Mouse (Mus musculus) gastrocnemius, postnatal 14 days (tissue): Measurements from ENCODE around the gene Sptlc3. TPM values are rescaled to one million over a fixed set of nuclear protein-coding genes. Genes with fewer than 3 reads are reported as not detected.
A peak's percentile ranks its signal among the peaks of the same experiment; 100 is the strongest.

Experiments used
- DNase-seq: peaks from one replicate; pipeline ENCODE4 v3.0.0; 2021; ENCODE audit warnings: mixed read lengths
- intact Hi-C: fragments of 180-260 bp; cut with DNase I; formaldehyde crosslinking; loops from one replicate; pipeline ENCODE4 v1.15.1; 2025; ENCODE audit warnings: low total_unique reads
- long read RNA-seq, 2 experiments: library from polyadenylated mRNA; stranded (forward); transcript quantifications; one replicate each; pipeline ENCODE4 v2.0.0; 2021
- total RNA-seq, 2 experiments: library from RNA; stranded (reverse); gene quantifications; 2 replicates each; pipeline ENCODE4 v1.2.3; 2021

Sptlc3 gene
- not detected for total RNA-seq
- long read RNA-seq, experiment 1, result 0 reads
- long read RNA-seq, experiment 2, result 0 reads

DNA sequence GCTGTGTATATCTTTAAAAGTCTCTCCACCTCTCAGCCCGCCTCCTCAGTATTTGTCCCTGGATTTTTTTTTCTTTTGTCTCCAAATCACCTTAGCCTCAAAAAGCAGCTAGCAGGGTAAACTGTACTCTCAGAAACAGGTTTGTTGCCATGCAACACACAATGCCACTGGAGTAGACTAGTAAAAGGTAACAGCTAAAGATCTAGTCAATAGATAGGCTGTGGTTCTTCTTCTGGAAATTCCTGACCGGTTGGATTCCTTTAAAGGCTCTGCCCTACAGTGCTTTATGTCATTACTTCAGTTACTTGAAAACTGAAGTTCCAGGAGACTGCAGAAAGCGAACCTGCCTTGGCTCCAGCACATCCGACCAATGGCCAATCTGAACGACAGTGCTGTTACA is at the start of gene Sptlc3:
TSS of gene Sptlc3 (plus strand) at position 78 of the 400 bp plus-strand sequence.
- intact Hi-C loops, result no loop called here
- DNase-seq, result no peak

GRCm38 (mm10) chr2:139467726-139468125 is 26.0 kb upstream of the Sptlc3 start:
- intact Hi-C loops, result no loop called here
- DNase-seq, result no peak

DNA sequence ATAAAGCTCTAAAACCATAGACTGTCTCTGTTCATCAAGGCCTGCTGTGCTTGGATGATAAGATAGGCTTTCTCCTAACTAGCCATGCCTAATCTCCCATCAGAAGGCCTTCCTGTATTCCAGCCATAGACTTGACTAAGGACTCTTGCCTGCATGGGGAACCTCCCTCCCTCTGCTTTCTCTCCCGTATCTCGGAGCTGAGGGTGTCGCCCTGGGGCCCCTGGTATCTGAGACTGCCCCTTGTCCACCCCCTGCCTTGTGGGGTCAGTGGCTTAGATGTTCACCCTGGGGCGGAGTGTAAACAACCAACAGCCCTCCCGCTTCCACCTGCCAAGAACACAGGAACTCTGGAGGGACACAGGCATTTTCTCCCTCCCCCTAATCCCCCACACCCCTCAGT is 5.0 kb upstream of the Sptlc3 start:
- intact Hi-C loops, result no loop called here
- no peak for DNase-seq

DNA sequence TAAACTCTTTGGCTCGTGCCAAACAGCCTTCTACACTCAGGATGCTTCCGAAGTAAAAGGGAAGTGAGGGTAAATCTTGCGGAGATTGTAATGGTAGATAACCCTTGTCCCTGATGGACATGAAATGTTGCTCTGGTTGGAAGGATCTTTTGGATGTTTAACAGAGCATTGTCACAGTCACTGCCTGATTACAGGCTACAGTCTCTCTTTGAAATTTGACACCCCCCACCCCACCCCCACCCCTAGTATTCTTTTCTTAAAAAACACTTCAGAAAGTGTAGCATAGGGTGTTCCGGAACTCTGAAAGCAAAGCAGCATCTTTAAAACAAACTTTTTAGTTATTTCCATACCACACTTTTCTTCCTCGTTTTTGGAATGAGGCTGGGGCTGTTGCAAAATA is 916 bp downstream of the Sptlc3 start:
- DNase-seq, result no peak
- intact Hi-C loops, result no loop called here

GRCm38 (mm10) chr2:139561966-139562505 is 68.3 kb downstream of the Sptlc3 start:
- intact Hi-C loops, result no loop called here
- no peak for DNase-seq

GRCm38 (mm10) chr2:139579280-139579679 is 85.6 kb downstream of the Sptlc3 start:
- intact Hi-C loops, result loop anchor here (5.0 kb wide), 1 partner anchor 197 kb away; no protein-coding TSS in a partner anchor

GRCm38 (mm10) chr2:139582766-139583165 is 89.1 kb downstream of the Sptlc3 start:
- DNase-seq, result no peak
- intact Hi-C loops, result no loop called here

More at GRCm38 (mm10) chr2:139579280-139579679, 85.6 kb downstream of the Sptlc3 start:
- no peak for DNase-seq

DNA sequence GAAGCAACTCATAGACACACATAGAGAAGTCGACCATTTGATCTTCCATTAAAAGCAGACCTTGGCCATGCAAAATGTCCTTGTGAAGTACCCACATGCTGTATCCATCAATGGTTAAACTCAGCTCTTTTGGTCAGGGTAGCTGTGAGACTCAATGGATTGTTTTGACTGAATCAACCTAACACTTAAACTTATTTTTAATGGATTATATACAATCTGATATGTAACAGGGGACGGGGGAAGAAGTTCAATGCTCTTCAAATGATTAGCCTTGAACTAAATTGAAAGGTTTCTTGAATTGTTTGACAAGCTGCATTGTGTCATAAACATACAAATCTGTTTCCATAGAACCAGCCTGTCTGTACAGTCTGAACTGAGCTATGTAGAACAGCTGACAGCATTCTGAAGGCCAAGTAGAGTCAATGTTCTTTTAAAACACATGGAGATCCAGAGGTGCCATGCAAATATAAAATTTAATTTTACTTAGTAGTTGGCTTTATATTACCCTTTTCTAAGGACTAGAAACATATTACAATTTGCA is 94.0 kb downstream of the Sptlc3 start:
- intact Hi-C loops, result no loop called here
- DNase-seq, result no peak

GRCm38 (mm10) chr2:139589905-139590304 is 96.2 kb downstream of the Sptlc3 start:
- intact Hi-C loops, result loop anchor here (5.0 kb wide), 1 partner anchor 132 kb away; no protein-coding TSS in a partner anchor
- peak; percentile 42 for DNase-seq

- intact Hi-C loops, result loop anchor here (5.0 kb wide), 1 partner anchor 131 kb away; no protein-coding TSS in a partner anchor
- no peak for DNase-seq
Measured at GRCm38 (mm10) chr2:139590888-139591698, 97.4 kb downstream of the Sptlc3 start.

DNA sequence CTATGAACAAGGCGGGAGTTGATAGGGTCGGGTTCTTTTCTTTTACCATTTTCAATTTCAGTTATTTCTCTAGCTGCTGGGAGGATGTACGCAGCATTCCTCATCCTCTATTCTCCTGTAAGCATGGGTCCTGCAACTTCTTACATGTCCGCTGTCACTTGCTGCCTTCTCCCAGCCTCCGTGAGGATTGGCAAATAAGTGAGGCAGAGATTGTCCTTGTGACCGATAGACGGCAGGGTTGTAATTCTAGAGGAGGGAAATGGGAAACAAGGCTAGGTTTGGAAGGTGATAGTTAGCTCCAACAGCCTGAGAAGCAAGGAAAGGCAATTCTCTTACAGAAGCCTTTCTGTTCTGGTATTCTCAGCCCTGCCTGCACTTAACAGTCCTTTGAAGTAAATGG is 98.4 kb downstream of the Sptlc3 start:
- no peak for DNase-seq
- intact Hi-C loops, result loop anchor here (5.0 kb wide), 1 partner anchor 130 kb away; no protein-coding TSS in a partner anchor

DNA sequence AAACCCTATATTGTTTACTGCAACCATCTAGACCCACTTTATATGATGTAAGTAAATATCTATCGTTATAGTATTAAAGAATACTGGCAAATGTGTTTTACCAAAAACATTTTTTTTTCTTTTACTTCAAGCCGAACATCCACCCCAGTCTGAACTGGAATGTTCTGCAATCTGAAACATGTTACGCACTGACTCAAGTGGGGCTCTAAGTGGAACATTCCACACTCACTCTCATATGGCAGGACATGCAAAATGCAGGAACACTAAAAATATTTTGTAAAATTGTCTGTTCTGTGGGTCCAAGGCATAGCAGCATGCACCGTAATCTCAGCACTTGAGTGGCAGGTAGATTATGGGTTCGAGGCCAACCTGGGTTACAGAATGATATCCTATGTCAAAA is 103.5 kb downstream of the Sptlc3 start:
- intact Hi-C loops, result no loop called here
- DNase-seq, result no peak

GRCm38 (mm10) chr2:139601543-139602194 is 108.0 kb downstream of the Sptlc3 start:
- intact Hi-C loops, result no loop called here
- DNase-seq, result no peak

DNA sequence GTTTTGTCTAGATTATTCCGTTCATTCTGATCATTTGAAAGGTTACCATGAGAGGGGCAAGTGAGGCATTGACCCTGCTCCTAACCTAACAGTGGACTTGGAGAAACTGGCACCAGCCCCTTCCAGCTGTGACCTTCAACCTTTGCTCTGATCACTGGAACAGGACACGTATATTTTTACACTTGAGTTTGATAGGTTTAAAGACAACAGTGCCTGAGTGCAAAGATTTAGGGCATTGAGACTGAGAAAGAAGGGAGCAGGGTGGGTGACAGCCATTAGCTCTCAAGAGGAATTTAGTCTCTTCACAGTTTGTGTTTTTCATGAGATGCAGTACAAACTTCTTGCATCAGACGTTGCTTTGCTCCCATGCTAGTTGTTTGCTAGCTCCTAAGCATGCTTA is 114.5 kb downstream of the Sptlc3 start:
- DNase-seq, result no peak
- intact Hi-C loops, result no loop called here

GRCm38 (mm10) chr2:139608810-139609209 is 115.1 kb downstream of the Sptlc3 start:
- intact Hi-C loops, result no loop called here
- DNase-seq, result no peak

- no peak for DNase-seq
- intact Hi-C loops, result no loop called here
Measured at GRCm38 (mm10) chr2:139609231-139609630, 115.5 kb downstream of the Sptlc3 start.

DNA sequence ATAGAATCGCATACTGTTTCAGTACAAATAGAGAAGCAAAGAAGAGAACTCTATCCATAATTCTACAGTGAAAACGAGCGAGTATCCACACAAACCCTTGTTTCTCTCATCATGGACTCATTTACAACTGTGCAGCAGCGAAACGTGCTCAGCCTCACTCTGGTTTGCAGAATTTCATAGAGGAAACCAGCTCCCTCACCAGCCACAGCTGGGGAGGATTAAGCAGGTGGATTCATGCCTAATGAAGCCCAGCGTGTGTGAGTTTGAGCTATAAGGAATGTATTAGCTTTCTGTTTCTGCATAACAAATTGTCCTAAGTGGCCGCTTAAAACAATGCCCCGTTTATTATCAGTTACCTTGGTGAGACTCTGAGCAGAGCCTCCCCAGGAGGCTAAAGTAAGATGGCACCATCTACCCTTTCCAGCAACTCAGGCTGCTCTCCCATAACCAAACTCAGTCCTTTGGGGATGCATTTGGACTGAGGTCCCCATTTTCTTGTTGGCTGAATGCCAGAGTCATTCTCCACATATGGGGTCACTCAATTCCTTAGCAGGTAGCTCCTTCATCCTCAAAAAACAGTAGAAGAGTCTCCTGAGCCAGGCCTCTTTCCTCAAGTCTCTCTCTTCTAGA is 116.1 kb downstream of the Sptlc3 start:
- intact Hi-C loops, result no loop called here
- DNase-seq, result no peak

GRCm38 (mm10) chr2:139612410-139613107 is 118.8 kb downstream of the Sptlc3 start:
- intact Hi-C loops, result no loop called here
- DNase-seq, result peak; percentile 12

GRCm38 (mm10) chr2:139626496-139626895 is 132.8 kb downstream of the Sptlc3 start:
- no peak for DNase-seq
- intact Hi-C loops, result no loop called here
